Comparison of ENCODE assay signal across 17 mouse cellular contexts in genomic region chr5:36203916-36204315, GRCm38 (mm10). TPM values are rescaled to one million over a fixed set of nuclear protein-coding genes. Genes with fewer than 3 reads are reported as not detected.
A peak's percentile ranks its signal among the peaks of the same experiment; 100 is the strongest.
DNase-seq lines count a peak whose midpoint lies in the region; ATAC-seq and TF ChIP-seq lines count a peak whose summit lies in the region.
"Had no signal": no experiment of that assay in that cellular context is flagged by ENCODE, and none has a peak within 500 bp of the region (broad histone marks: within the 10 kb centered on the region; RNA-seq: fewer than 3 reads in every experiment).

Gene Psapl1 (plus strand): TSS chr5:36204021.

- H3K36me3 ChIP-seq in heart, embryonic 10.5 days, result no peaks in the 10 kb centered on the region
- no peaks in the 10 kb centered on the region for H3K36me3 ChIP-seq in midbrain, postnatal 0 days (ENCODE audit: insufficient read depth, low read length)
- no peaks in the 10 kb centered on the region for H3K36me3 ChIP-seq in midbrain, embryonic 11.5 days (ENCODE audit: control insufficient read depth, insufficient read depth, low read length)
- H3K36me3 ChIP-seq: embryonic facial prominence, embryonic 12.5 days; midbrain, embryonic 15.5 days; neural tube, embryonic 12.5 days had no signal

- no peaks in the 10 kb centered on the region for H3K9me3 ChIP-seq in heart, embryonic 10.5 days
- no peaks in the 10 kb centered on the region for H3K9me3 ChIP-seq in midbrain, postnatal 0 days (ENCODE audit: low read length)
- no peaks in the 10 kb centered on the region for H3K9me3 ChIP-seq in midbrain, embryonic 11.5 days (ENCODE audit: control insufficient read depth, low read length)
- H3K9me3 ChIP-seq: embryonic facial prominence, embryonic 12.5 days; midbrain, embryonic 15.5 days; neural tube, embryonic 12.5 days had no signal

- H3K27ac ChIP-seq in heart, embryonic 10.5 days, result no peak within 1 kb of the TSS
- no peak within 1 kb of the TSS for H3K27ac ChIP-seq in midbrain, postnatal 0 days (ENCODE audit: low read depth, low read length)
- no peak within 1 kb of the TSS for H3K27ac ChIP-seq in midbrain, embryonic 11.5 days (ENCODE audit: low read depth, low read length)
- H3K27ac ChIP-seq: embryonic facial prominence, embryonic 12.5 days; midbrain, embryonic 15.5 days; neural tube, embryonic 12.5 days had no signal

- H3K4me2 ChIP-seq in midbrain, postnatal 0 days (ENCODE audit: low read depth, low read length, poor library complexity, severe bottlenecking), result no peak within 1 kb of the TSS
- no peak within 1 kb of the TSS for H3K4me2 ChIP-seq in midbrain, embryonic 11.5 days
- H3K4me2 ChIP-seq: embryonic facial prominence, embryonic 12.5 days; midbrain, embryonic 15.5 days; neural tube, embryonic 12.5 days had no signal

- H3K27me3 ChIP-seq in heart, embryonic 10.5 days (ENCODE audit: insufficient read depth, poor library complexity, severe bottlenecking), result peaks cover 3% of the 10 kb centered on the region; the same call in 1 of the 2 replicates
- no peaks in the 10 kb centered on the region for H3K27me3 ChIP-seq in midbrain, postnatal 0 days (ENCODE audit: insufficient read depth, low read length)
- no peaks in the 10 kb centered on the region for H3K27me3 ChIP-seq in midbrain, embryonic 11.5 days (ENCODE audit: control insufficient read depth, insufficient read depth, low read length)
- H3K27me3 ChIP-seq: embryonic facial prominence, embryonic 12.5 days; midbrain, embryonic 15.5 days; neural tube, embryonic 12.5 days had no signal

- peak; percentile 45; the same call in 1 of the 2 replicates for ATAC-seq in midbrain, postnatal 0 days (ENCODE audit: low FRiP score)
- no peak for ATAC-seq in midbrain, embryonic 11.5 days (ENCODE audit: low FRiP score)
- no peak for ATAC-seq in CD4-positive, CD25-positive, alpha-beta regulatory T cell, adult 4 months
- ATAC-seq: forebrain, embryonic 14.5 days; midbrain, embryonic 15.5 days had no signal

- peak; percentile 31 to 35 for DNase-seq in heart, postnatal 10 days
- no peak for DNase-seq in heart, embryonic 10.5 days (ENCODE audit: low spot score)
- DNase-seq in midbrain, postnatal 0 days (ENCODE audit: low spot score), result no peak
- DNase-seq in midbrain, embryonic 11.5 days (ENCODE audit: low spot score, missing footprints), result no peak
- DNase-seq in skeletal muscle tissue, adult 2 months (ENCODE audit: low read depth, low spot score), result peak; percentile 20
- peak; percentile 81 for DNase-seq in urinary bladder, postnatal 14 days (ENCODE audit: low spot score)
- DNase-seq in ovary, postnatal 36 days (ENCODE audit: low spot score), result no peak
- DNase-seq: adrenal gland, postnatal 14 days; lung, postnatal 36 days had no signal

- intact Hi-C loops in heart, postnatal 10 days (cut with DNase I), result no loop called here

- TF ChIP-seq CTCF in midbrain, postnatal 0 days (IDR thresholded peaks at IDR 0.05), result no peak

- H3K9ac ChIP-seq in midbrain, postnatal 0 days (replicated peaks; ENCODE audit: low read length, poor library complexity, severe bottlenecking), result 0 out of 2 replicates have a peak within 1 kb of the TSS, but pooled peaks have one; percentile 14
- no peak within 1 kb of the TSS for H3K9ac ChIP-seq in midbrain, embryonic 11.5 days (ENCODE audit: low read length)
- H3K9ac ChIP-seq: embryonic facial prominence, embryonic 12.5 days; midbrain, embryonic 15.5 days; neural tube, embryonic 12.5 days had no signal

- WGBS in heart, embryonic 10.5 days, result 84% methylated on average over 10 of the region's 10 CpGs
- WGBS in midbrain, postnatal 0 days, result 82% methylated on average over 10 of the region's 10 CpGs
- WGBS in midbrain, embryonic 11.5 days, result 91% methylated on average over 10 of the region's 10 CpGs

- peaks cover 4% of the 10 kb centered on the region for H3K4me1 ChIP-seq in heart, embryonic 10.5 days
- H3K4me1 ChIP-seq in midbrain, postnatal 0 days (ENCODE audit: insufficient read depth, low read length), result no peaks in the 10 kb centered on the region
- H3K4me1 ChIP-seq in midbrain, embryonic 11.5 days (ENCODE audit: control insufficient read depth, insufficient read depth, low read length), result no peaks in the 10 kb centered on the region
- H3K4me1 ChIP-seq: embryonic facial prominence, embryonic 12.5 days; midbrain, embryonic 15.5 days; neural tube, embryonic 12.5 days had no signal

- no peak within 1 kb of the TSS for H3K4me3 ChIP-seq in heart, embryonic 10.5 days
- no peak within 1 kb of the TSS for H3K4me3 ChIP-seq in midbrain, postnatal 0 days (ENCODE audit: low read depth, low read length)
- no peak within 1 kb of the TSS for H3K4me3 ChIP-seq in midbrain, embryonic 11.5 days (ENCODE audit: low read depth, low read length)
- H3K4me3 ChIP-seq: embryonic facial prominence, embryonic 12.5 days; midbrain, embryonic 15.5 days; neural tube, embryonic 12.5 days had no signal

RNA-seq across cellular contexts. Expression of gene Psapl1, which starts in this region (rescaled TPM):
- not detected for total RNA-seq in heart, postnatal 10 days (2021)
- 0.05 and 0.11 TPM in 2 replicates for polyA plus RNA-seq in heart, embryonic 10.5 days (2016; fragmentation: Nextera tagmentation; extraction: Ambion mirVana)
- total RNA-seq in midbrain, postnatal 0 days (2014; rRNA removed), result 0.55 TPM in 1 of 2 replicates, not detected in the other
- polyA plus RNA-seq in midbrain, postnatal 0 days (2015; fragmentation: Nextera tagmentation; extraction: Ambion mirVana), result not detected in 2 replicates
- 0.16 TPM in 1 of 2 replicates, not detected in the other for polyA plus RNA-seq in midbrain, embryonic 11.5 days (2014; fragmentation: Nextera tagmentation; extraction: Ambion mirVana)
- polyA plus RNA-seq in CD4-positive, CD25-positive, alpha-beta regulatory T cell, adult 4 months (2017; shearing (Covaris generic)), result not detected
- total RNA-seq: adrenal gland, postnatal 14 days; left cerebral cortex, postnatal 10 days; liver, adult 2 months had no signal
- polyA plus RNA-seq: forebrain, embryonic 14.5 days; heart, postnatal 0 days; liver, adult 2 months; neural tube, embryonic 12.5 days had no signal

Comparison
In these comparisons a context has a peak if more than half of its experiments do, and no peak if none do; other contexts are left out.
1. Peak in DNase-seq in heart, postnatal 10 days; RNA of the gene not detected or under 1 TPM.
2. Peak in ATAC-seq and H3K9ac ChIP-seq in midbrain, postnatal 0 days; RNA of the gene not detected or under 1 TPM.
3. DNase-seq: peak in skeletal muscle tissue, adult 2 months (single experiment) and urinary bladder, postnatal 14 days (single experiment); none in heart, embryonic 10.5 days (single experiment), midbrain, postnatal 0 days (single experiment), midbrain, embryonic 11.5 days (single experiment) and ovary, postnatal 36 days (single experiment).